Mouse (Mus musculus): ENCODE results near the gene Atg7. TPM values are rescaled to one million over a fixed set of nuclear protein-coding genes. Genes with fewer than 3 reads are reported as not detected.

Gene Atg7
- polyA plus RNA-seq, 1 experiment: 16.0 TPM

- H3K4me3 ChIP-seq (ENCODE audit: low read depth, low read length): no peak overlapping the region
- peaks cover 18% of the 10 kb centered on the region; the same call in 1 of the 2 replicates for H3K4me1 ChIP-seq (ENCODE audit: control insufficient read depth, insufficient read depth, insufficient read length, low read length)
- no peak for TF ChIP-seq CTCF (IDR thresholded peaks at IDR 0.05; ENCODE audit: extremely low read depth, insufficient read length, insufficient replicate concordance, low read depth, low read length)
- TF ChIP-seq POLR2A (IDR thresholded peaks at IDR 0.05; ENCODE audit: low read depth, low read length): no peak
- no peak overlapping the region for H3K27ac ChIP-seq (ENCODE audit: insufficient read depth, low read depth, low read length)
- H3K27me3 ChIP-seq (ENCODE audit: control insufficient read depth, insufficient read depth, low read length): no peaks in the 10 kb centered on the region
- H3K36me3 ChIP-seq (ENCODE audit: control insufficient read depth, insufficient read depth, low read length): no peaks in the 10 kb centered on the region
- WGBS: 91% methylated on average over 8 of the region's 8 CpGs
Observed at GRCm38 (mm10) chr6:114803915-114804535, 161.1 kb downstream of the Atg7 start.

GRCm38 (mm10) chr6:114804866-114805265, 162.0 kb downstream of the Atg7 start:
- Histone ChIP-seq H3K4me1 (ENCODE audit: control insufficient read depth, insufficient read depth, insufficient read length, low read length) (peaks cover 16% of the 10 kb centered on the region; the same call in 1 of the 2 replicates), H3K27ac (ENCODE audit: insufficient read depth, low read depth, low read length) (no peak overlapping the region), H3K4me3 (ENCODE audit: low read depth, low read length) (no peak overlapping the region), H3K36me3 (ENCODE audit: control insufficient read depth, insufficient read depth, low read length) (no peaks in the 10 kb centered on the region), H3K27me3 (ENCODE audit: control insufficient read depth, insufficient read depth, low read length) (no peaks in the 10 kb centered on the region)
- no peak for TF ChIP-seq POLR2A (IDR thresholded peaks at IDR 0.05; ENCODE audit: low read depth, low read length)
- TF ChIP-seq CTCF (IDR thresholded peaks at IDR 0.05; ENCODE audit: extremely low read depth, insufficient read length, insufficient replicate concordance, low read depth, low read length): no peak
- whole genome bisulfite sequencing: 83% methylated on average over 1 of the region's 1 CpGs

GRCm38 (mm10) chr6:114805927-114806326, 163.0 kb downstream of the Atg7 start:
- H3K36me3 ChIP-seq (ENCODE audit: control insufficient read depth, insufficient read depth, low read length): no peaks in the 10 kb centered on the region
- no peak for TF ChIP-seq CTCF (IDR thresholded peaks at IDR 0.05; ENCODE audit: extremely low read depth, insufficient read length, insufficient replicate concordance, low read depth, low read length)
- TF ChIP-seq POLR2A (IDR thresholded peaks at IDR 0.05; ENCODE audit: low read depth, low read length): no peak
- H3K4me3 ChIP-seq (ENCODE audit: low read depth, low read length): no peak overlapping the region
- peaks cover 9% of the 10 kb centered on the region; the same call in 1 of the 2 replicates for H3K4me1 ChIP-seq (ENCODE audit: control insufficient read depth, insufficient read depth, insufficient read length, low read length)
- H3K27me3 ChIP-seq (ENCODE audit: control insufficient read depth, insufficient read depth, low read length): no peaks in the 10 kb centered on the region
- 93% methylated on average over 4 of the region's 4 CpGs for WGBS
- no peak overlapping the region for H3K27ac ChIP-seq (ENCODE audit: insufficient read depth, low read depth, low read length)

DNA sequence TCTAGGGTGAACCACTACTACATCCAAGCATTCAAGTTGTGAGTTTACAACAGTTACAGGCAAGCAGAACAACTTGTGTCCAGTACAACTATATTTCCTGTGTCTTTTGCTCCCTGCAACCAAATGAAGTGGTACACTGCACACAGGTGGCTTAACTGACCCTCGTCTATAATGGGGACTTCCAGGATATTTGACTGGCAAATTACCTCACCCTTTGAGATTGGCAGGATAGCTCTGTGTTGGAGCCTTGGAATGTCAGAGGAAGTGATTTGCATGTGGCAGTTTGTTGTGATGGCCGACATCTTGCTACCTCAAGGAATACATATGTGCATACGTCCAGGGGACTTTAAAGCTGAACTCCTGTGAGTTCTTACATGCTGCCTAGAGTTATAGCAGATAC, 164.6 kb downstream of the Atg7 start:
- no peak for TF ChIP-seq POLR2A (IDR thresholded peaks at IDR 0.05; ENCODE audit: low read depth, low read length)
- TF ChIP-seq CTCF (IDR thresholded peaks at IDR 0.05; ENCODE audit: extremely low read depth, insufficient read length, insufficient replicate concordance, low read depth, low read length): no peak
- Histone ChIP-seq H3K27ac (ENCODE audit: insufficient read depth, low read depth, low read length) (no peak overlapping the region), H3K4me3 (ENCODE audit: low read depth, low read length) (no peak overlapping the region), H3K4me1 (ENCODE audit: control insufficient read depth, insufficient read depth, insufficient read length, low read length) (peaks cover 2% of the 10 kb centered on the region; the same call in 1 of the 2 replicates), H3K27me3 (ENCODE audit: control insufficient read depth, insufficient read depth, low read length) (no peaks in the 10 kb centered on the region), H3K36me3 (ENCODE audit: control insufficient read depth, insufficient read depth, low read length) (no peaks in the 10 kb centered on the region)
- 78% methylated on average over 3 of the region's 3 CpGs for WGBS

GRCm38 (mm10) chr6:114808654-114809430, 165.9 kb downstream of the Atg7 start:
- TF ChIP-seq CTCF (IDR thresholded peaks at IDR 0.05; ENCODE audit: extremely low read depth, insufficient read length, insufficient replicate concordance, low read depth, low read length) (no peak), POLR2A (IDR thresholded peaks at IDR 0.05; ENCODE audit: low read depth, low read length) (no peak)
- Histone ChIP-seq H3K36me3 (ENCODE audit: control insufficient read depth, insufficient read depth, low read length) (no peaks in the 10 kb centered on the region), H3K27me3 (ENCODE audit: control insufficient read depth, insufficient read depth, low read length) (no peaks in the 10 kb centered on the region), H3K4me1 (ENCODE audit: control insufficient read depth, insufficient read depth, insufficient read length, low read length) (peaks cover 6% of the 10 kb centered on the region; the same call in 1 of the 2 replicates), H3K27ac (ENCODE audit: insufficient read depth, low read depth, low read length) (no peak overlapping the region), H3K4me3 (ENCODE audit: low read depth, low read length) (no peak overlapping the region)
- WGBS: 92% methylated on average over 3 of the region's 3 CpGs

DNA sequence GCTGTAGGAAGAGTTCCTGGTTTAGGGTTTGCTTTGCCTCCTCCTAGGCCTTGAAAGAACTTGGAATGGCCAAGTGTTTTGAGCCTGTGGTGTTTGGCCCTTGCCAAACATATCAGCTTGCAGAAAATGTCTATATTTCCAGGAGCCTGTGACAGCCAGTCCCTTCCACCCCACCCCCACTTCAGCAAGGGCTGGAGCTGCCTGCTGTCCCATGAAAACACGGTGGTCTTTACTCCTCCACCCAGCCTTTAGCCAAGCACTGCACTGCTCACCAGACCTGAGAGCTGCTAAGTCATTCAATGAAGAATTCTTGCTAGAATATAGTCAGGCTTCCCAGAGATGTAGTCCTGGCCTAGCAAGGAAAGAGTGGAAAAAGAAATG, 166.5 kb downstream of the Atg7 start:
- H3K4me1 ChIP-seq (ENCODE audit: control insufficient read depth, insufficient read depth, insufficient read length, low read length): peaks cover 6% of the 10 kb centered on the region; the same call in 1 of the 2 replicates
- WGBS: 88% methylated on average over 1 of the region's 1 CpGs
- no peak overlapping the region for H3K4me3 ChIP-seq (ENCODE audit: low read depth, low read length)
- no peak for TF ChIP-seq CTCF (IDR thresholded peaks at IDR 0.05; ENCODE audit: extremely low read depth, insufficient read length, insufficient replicate concordance, low read depth, low read length)
- no peak for TF ChIP-seq POLR2A (IDR thresholded peaks at IDR 0.05; ENCODE audit: low read depth, low read length)
- no peak overlapping the region for H3K27ac ChIP-seq (ENCODE audit: insufficient read depth, low read depth, low read length)
- no peaks in the 10 kb centered on the region for H3K36me3 ChIP-seq (ENCODE audit: control insufficient read depth, insufficient read depth, low read length)
- H3K27me3 ChIP-seq (ENCODE audit: control insufficient read depth, insufficient read depth, low read length): no peaks in the 10 kb centered on the region

GRCm38 (mm10) chr6:114812322-114812721, 169.4 kb downstream of the Atg7 start:
- WGBS: 46% methylated on average over 5 of the region's 5 CpGs
- Histone ChIP-seq H3K36me3 (ENCODE audit: control insufficient read depth, insufficient read depth, low read length) (no peaks in the 10 kb centered on the region), H3K4me3 (ENCODE audit: low read depth, low read length) (no peak overlapping the region), H3K27ac (ENCODE audit: insufficient read depth, low read depth, low read length) (no peak overlapping the region), H3K4me1 (ENCODE audit: control insufficient read depth, insufficient read depth, insufficient read length, low read length) (peaks cover 11% of the 10 kb centered on the region), H3K27me3 (ENCODE audit: control insufficient read depth, insufficient read depth, low read length) (no peaks in the 10 kb centered on the region)
- no peak for TF ChIP-seq POLR2A (IDR thresholded peaks at IDR 0.05; ENCODE audit: low read depth, low read length)
- TF ChIP-seq CTCF (IDR thresholded peaks at IDR 0.05; ENCODE audit: extremely low read depth, insufficient read length, insufficient replicate concordance, low read depth, low read length): no peak

Measured in small intestine, adult 2 months (tissue).